ENCODE assay signal across 16 mouse cellular contexts in the genomic region with DNA sequence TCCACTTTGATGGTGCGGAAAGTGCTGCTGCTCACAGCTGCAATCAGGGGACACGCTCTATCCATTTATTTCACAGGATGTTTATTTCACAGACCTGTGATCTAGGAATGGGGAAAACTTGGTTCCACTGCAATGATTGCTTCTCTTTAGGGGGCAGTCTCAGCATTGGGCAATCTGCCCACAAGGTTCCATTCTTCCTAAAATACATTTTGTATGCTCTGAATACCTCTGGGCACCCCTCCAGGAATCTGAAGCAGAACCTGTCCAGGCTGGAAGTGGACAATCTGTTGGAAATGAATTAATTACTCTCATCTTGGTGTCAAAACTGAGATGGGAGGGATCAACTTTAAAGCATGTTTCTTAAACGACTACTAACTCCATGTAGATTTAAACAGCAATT.
DNase-seq lines count a peak whose midpoint lies in the region; ATAC-seq and TF ChIP-seq lines count a peak whose summit lies in the region.
"Had no signal": no experiment of that assay in that cellular context is flagged by ENCODE, and none has a peak within 500 bp of the region (broad histone marks: within the 10 kb centered on the region; RNA-seq: fewer than 3 reads in every experiment).

No protein-coding gene starts in this region.

- no peak overlapping the region for H3K9ac ChIP-seq in embryonic facial prominence, embryonic 14.5 days (ENCODE audit: low read depth, low read length)
- H3K9ac ChIP-seq in kidney, embryonic 16.5 days (replicated peaks; ENCODE audit: low read length), result no peak overlapping the region
- H3K9ac ChIP-seq in midbrain, embryonic 14.5 days (replicated peaks; ENCODE audit: low read length), result no peak overlapping the region
- H3K9ac ChIP-seq in midbrain, embryonic 16.5 days (ENCODE audit: low read depth, low read length), result no peak overlapping the region
- H3K9ac ChIP-seq: embryonic facial prominence, embryonic 12.5 days; limb, embryonic 15.5 days; liver, postnatal 0 days; neural tube, embryonic 13.5 days had no signal

- H3K27ac ChIP-seq in embryonic facial prominence, embryonic 14.5 days (replicated peaks; ENCODE audit: low read depth, low read length), result no peak overlapping the region
- H3K27ac ChIP-seq in embryonic facial prominence, embryonic 10.5 days (replicated peaks), result no peak overlapping the region
- no peak overlapping the region for H3K27ac ChIP-seq in kidney, adult 2 months (ENCODE audit: insufficient read depth, low read depth, low read length)
- no peak overlapping the region for H3K27ac ChIP-seq in kidney, embryonic 16.5 days (ENCODE audit: low read length)
- H3K27ac ChIP-seq in midbrain, embryonic 14.5 days (replicated peaks; ENCODE audit: low read depth, low read length), result no peak overlapping the region
- no peak overlapping the region for H3K27ac ChIP-seq in midbrain, embryonic 16.5 days (ENCODE audit: low read length)
- H3K27ac ChIP-seq: embryonic facial prominence, embryonic 12.5 days; layer of hippocampus, adult 2 months; left cerebral cortex, adult 2 months; limb, embryonic 15.5 days; neural tube, embryonic 13.5 days had no signal

- no peak for TF ChIP-seq POLR2A in kidney, adult 2 months (IDR thresholded peaks at IDR 0.05; ENCODE audit: low read depth, low read length)

- ATAC-seq in embryonic facial prominence, embryonic 14.5 days (ENCODE audit: low read depth), result no peak
- no peak for ATAC-seq in kidney, embryonic 16.5 days (ENCODE audit: low FRiP score, low TSS enrichment)
- ATAC-seq in midbrain, embryonic 14.5 days (ENCODE audit: low FRiP score, low TSS enrichment), result no peak
- ATAC-seq in midbrain, embryonic 16.5 days, result no peak
- ATAC-seq: liver, postnatal 0 days had no signal

- H3K36me3 ChIP-seq in embryonic facial prominence, embryonic 14.5 days (ENCODE audit: control insufficient read depth, insufficient read depth, low read length), result no peaks in the 10 kb centered on the region
- H3K36me3 ChIP-seq in embryonic facial prominence, embryonic 10.5 days (replicated peaks), result no peaks in the 10 kb centered on the region
- H3K36me3 ChIP-seq in kidney, adult 2 months (ENCODE audit: control insufficient read depth, insufficient read depth, low read length), result no peaks in the 10 kb centered on the region
- no peaks in the 10 kb centered on the region for H3K36me3 ChIP-seq in kidney, embryonic 16.5 days (ENCODE audit: insufficient read depth, low read length)
- no peaks in the 10 kb centered on the region for H3K36me3 ChIP-seq in midbrain, embryonic 14.5 days (ENCODE audit: control insufficient read depth, insufficient read depth, low read length)
- no peaks in the 10 kb centered on the region for H3K36me3 ChIP-seq in midbrain, embryonic 16.5 days (ENCODE audit: control insufficient read depth, insufficient read depth, low read length)
- H3K36me3 ChIP-seq: embryonic facial prominence, embryonic 12.5 days; limb, embryonic 15.5 days; neural tube, embryonic 13.5 days had no signal

- 75% methylated on average over 3 of the region's 3 CpGs for WGBS in embryonic facial prominence, embryonic 14.5 days
- 90% methylated on average over 3 of the region's 3 CpGs for WGBS in embryonic facial prominence, embryonic 10.5 days
- WGBS in kidney, adult 2 months, result 47% methylated on average over 3 of the region's 3 CpGs
- 60% methylated on average over 3 of the region's 3 CpGs for WGBS in kidney, embryonic 16.5 days
- WGBS in midbrain, embryonic 14.5 days, result 83% methylated on average over 3 of the region's 3 CpGs
- WGBS in midbrain, embryonic 16.5 days, result 78% methylated on average over 3 of the region's 3 CpGs

- H3K9me3 ChIP-seq in embryonic facial prominence, embryonic 14.5 days (ENCODE audit: control insufficient read depth, low read length), result no peaks in the 10 kb centered on the region
- H3K9me3 ChIP-seq in embryonic facial prominence, embryonic 10.5 days, result no peaks in the 10 kb centered on the region
- no peaks in the 10 kb centered on the region for H3K9me3 ChIP-seq in kidney, embryonic 16.5 days (ENCODE audit: low read length)
- H3K9me3 ChIP-seq in midbrain, embryonic 14.5 days (ENCODE audit: control insufficient read depth, low read length), result no peaks in the 10 kb centered on the region
- H3K9me3 ChIP-seq in midbrain, embryonic 16.5 days (replicated peaks; ENCODE audit: control insufficient read depth, low read length, poor library complexity, severe bottlenecking), result no peaks in the 10 kb centered on the region
- H3K9me3 ChIP-seq: embryonic facial prominence, embryonic 12.5 days; limb, embryonic 15.5 days; neural tube, embryonic 13.5 days had no signal

- TF ChIP-seq CTCF in kidney, adult 2 months (conservative IDR thresholded peaks at IDR 0.05; ENCODE audit: insufficient read depth, insufficient read length, low read depth, low read length), result no peak

- no peak overlapping the region for H3K4me3 ChIP-seq in embryonic facial prominence, embryonic 14.5 days (ENCODE audit: low read depth, low read length)
- H3K4me3 ChIP-seq in embryonic facial prominence, embryonic 10.5 days, result no peak overlapping the region
- no peak overlapping the region for H3K4me3 ChIP-seq in kidney, adult 2 months (ENCODE audit: insufficient read depth, low read depth, low read length)
- H3K4me3 ChIP-seq in kidney, embryonic 16.5 days (ENCODE audit: low read length), result no peak overlapping the region
- H3K4me3 ChIP-seq in midbrain, embryonic 14.5 days (replicated peaks; ENCODE audit: low read depth, low read length), result no peak overlapping the region
- H3K4me3 ChIP-seq in midbrain, embryonic 16.5 days (ENCODE audit: low read depth, low read length), result no peak overlapping the region
- H3K4me3 ChIP-seq: embryonic facial prominence, embryonic 12.5 days; layer of hippocampus, adult 2 months; left cerebral cortex, adult 2 months; limb, embryonic 15.5 days; neural tube, embryonic 13.5 days had no signal

- H3K4me2 ChIP-seq in embryonic facial prominence, embryonic 14.5 days (ENCODE audit: low read depth, low read length), result no peak overlapping the region
- H3K4me2 ChIP-seq in kidney, embryonic 16.5 days (replicated peaks; ENCODE audit: low read depth, low read length), result no peak overlapping the region
- no peak overlapping the region for H3K4me2 ChIP-seq in midbrain, embryonic 14.5 days (ENCODE audit: low read length)
- H3K4me2 ChIP-seq in midbrain, embryonic 16.5 days (ENCODE audit: low read length), result no peak overlapping the region
- H3K4me2 ChIP-seq: embryonic facial prominence, embryonic 12.5 days; limb, embryonic 15.5 days; neural tube, embryonic 13.5 days had no signal

- H3K27me3 ChIP-seq in embryonic facial prominence, embryonic 14.5 days (replicated peaks; ENCODE audit: control insufficient read depth, insufficient read depth, low read length), result no peaks in the 10 kb centered on the region
- no peaks in the 10 kb centered on the region for H3K27me3 ChIP-seq in embryonic facial prominence, embryonic 10.5 days (replicated peaks; ENCODE audit: low read depth, poor library complexity, severe bottlenecking)
- no peaks in the 10 kb centered on the region for H3K27me3 ChIP-seq in kidney, adult 2 months (replicated peaks; ENCODE audit: control insufficient read depth, insufficient read depth, low read length)
- H3K27me3 ChIP-seq in kidney, embryonic 16.5 days (ENCODE audit: insufficient read depth, low read length), result no peaks in the 10 kb centered on the region
- H3K27me3 ChIP-seq in midbrain, embryonic 14.5 days (ENCODE audit: control insufficient read depth, insufficient read depth, low read length), result no peaks in the 10 kb centered on the region
- H3K27me3 ChIP-seq in midbrain, embryonic 16.5 days (ENCODE audit: control insufficient read depth, insufficient read depth, low read depth, low read length), result no peaks in the 10 kb centered on the region
- H3K27me3 ChIP-seq: embryonic facial prominence, embryonic 12.5 days; limb, embryonic 15.5 days; neural tube, embryonic 13.5 days had no signal

- peaks cover 8% of the 10 kb centered on the region; the same call in 1 of the 2 replicates for H3K4me1 ChIP-seq in embryonic facial prominence, embryonic 14.5 days (ENCODE audit: control insufficient read depth, insufficient read depth, low read length)
- H3K4me1 ChIP-seq in embryonic facial prominence, embryonic 10.5 days, result peaks cover 4% of the 10 kb centered on the region; the same call in 1 of the 2 replicates
- H3K4me1 ChIP-seq in kidney, adult 2 months (ENCODE audit: control insufficient read depth, insufficient read depth, low read length), result no peaks in the 10 kb centered on the region
- H3K4me1 ChIP-seq in kidney, embryonic 16.5 days (ENCODE audit: insufficient read depth, low read length), result no peaks in the 10 kb centered on the region
- no peaks in the 10 kb centered on the region for H3K4me1 ChIP-seq in midbrain, embryonic 14.5 days (ENCODE audit: control insufficient read depth, insufficient read depth, low read length)
- no peaks in the 10 kb centered on the region for H3K4me1 ChIP-seq in midbrain, embryonic 16.5 days (ENCODE audit: control insufficient read depth, insufficient read depth, low read length)
- H3K4me1 ChIP-seq: embryonic facial prominence, embryonic 12.5 days; limb, embryonic 15.5 days; neural tube, embryonic 13.5 days had no signal

- peak; percentile 42 for DNase-seq in embryonic facial prominence, embryonic 14.5 days (ENCODE audit: low spot score)
- no peak for DNase-seq in embryonic facial prominence, embryonic 10.5 days (ENCODE audit: low spot score)
- DNase-seq in kidney, adult 2 months, result peak; percentile 43
- peak; percentile 25 for DNase-seq in midbrain, embryonic 14.5 days
- DNase-seq in kidney, postnatal 25 days, result peak; percentile 42 to 55
- DNase-seq in layer of hippocampus, adult 9-10 months (ENCODE audit: low spot score), result no peak
- DNase-seq: adrenal gland, adult 2 months; gastrocnemius, postnatal 14 days; liver, postnatal 0 days had no signal

Comparison
In these comparisons a context has a peak if more than half of its experiments do, and no peak if none do; other contexts are left out.
1. DNase-seq: peak in embryonic facial prominence, embryonic 14.5 days (single experiment), kidney, adult 2 months (single experiment), midbrain, embryonic 14.5 days (single experiment) and kidney, postnatal 25 days (2 of 2); none in embryonic facial prominence, embryonic 10.5 days (single experiment) and layer of hippocampus, adult 9-10 months (single experiment).